Mouse (Mus musculus): ENCODE measurements around the gene Polr2l. TPM values are rescaled to one million over a fixed set of nuclear protein-coding genes. Genes with fewer than 3 reads are reported as not detected.

The Polr2l gene
- polyA plus RNA-seq, 1 experiment from 2014 or later = 68.8 TPM

- no peak for ATAC-seq (ENCODE audit: low FRiP score, low TSS enrichment)
- Histone ChIP-seq H3K4me3 (ENCODE audit: low read length) (peak overlapping the region; percentile 32), H3K4me2 (replicated peaks; ENCODE audit: low read depth, low read length) (peak overlapping the region; percentile 51), H3K9me3 (ENCODE audit: low read length) (no peaks in the 10 kb centered on the region), H3K36me3 (ENCODE audit: insufficient read depth, low read length) (peaks cover 7% of the 10 kb centered on the region; the same call in 1 of the 2 replicates), H3K27me3 (ENCODE audit: insufficient read depth, low read length) (peaks cover 34% of the 10 kb centered on the region), H3K27ac (ENCODE audit: low read length) (peak overlapping the region; percentile 31; the same call in 1 of the 2 replicates), H3K4me1 (ENCODE audit: insufficient read depth, low read length) (peaks cover 57% of the 10 kb centered on the region), H3K9ac (replicated peaks; ENCODE audit: low read length) (peak overlapping the region; percentile 43)
- 29% methylated on average over 12 of the region's 12 CpGs for WGBS
Observed at GRCm38 (mm10) chr7:141463824-141464602, 10.9 kb downstream of the Polr2l start.

- H3K27me3 ChIP-seq (ENCODE audit: insufficient read depth, low read length) = peaks cover 34% of the 10 kb centered on the region
- no peaks in the 10 kb centered on the region for H3K9me3 ChIP-seq (ENCODE audit: low read length)
- H3K36me3 ChIP-seq (ENCODE audit: insufficient read depth, low read length) = peaks cover 11% of the 10 kb centered on the region
- H3K27ac ChIP-seq (ENCODE audit: low read length) = no peak overlapping the region
- peak overlapping the region; percentile 68 for H3K9ac ChIP-seq (replicated peaks; ENCODE audit: low read length)
- ATAC-seq (ENCODE audit: low FRiP score, low TSS enrichment) = no peak
- H3K4me2 ChIP-seq (replicated peaks; ENCODE audit: low read depth, low read length) = peak overlapping the region; percentile 79
- peak overlapping the region; percentile 59 for H3K4me3 ChIP-seq (ENCODE audit: low read length)
- H3K4me1 ChIP-seq (ENCODE audit: insufficient read depth, low read length) = peaks cover 46% of the 10 kb centered on the region
- 10% methylated on average over 5 of the region's 5 CpGs for WGBS
Observed at GRCm38 (mm10) chr7:141462333-141462821, 12.6 kb downstream of the Polr2l start.

GRCm38 (mm10) chr7:141461521-141462332 lies 13.2 kb downstream of the Polr2l start:
- Histone ChIP-seq H3K4me3 (ENCODE audit: low read length) (peak overlapping the region; percentile 59), H3K27me3 (ENCODE audit: insufficient read depth, low read length) (peaks cover 34% of the 10 kb centered on the region), H3K9ac (replicated peaks; ENCODE audit: low read length) (peak overlapping the region; percentile 68), H3K27ac (ENCODE audit: low read length) (no peak overlapping the region), H3K36me3 (ENCODE audit: insufficient read depth, low read length) (peaks cover 11% of the 10 kb centered on the region), H3K9me3 (ENCODE audit: low read length) (no peaks in the 10 kb centered on the region), H3K4me1 (ENCODE audit: insufficient read depth, low read length) (peaks cover 42% of the 10 kb centered on the region), H3K4me2 (replicated peaks; ENCODE audit: low read depth, low read length) (peak overlapping the region; percentile 79)
- 2% methylated on average over 59 of the region's 59 CpGs for WGBS
- no peak for ATAC-seq (ENCODE audit: low FRiP score, low TSS enrichment)

- H3K27ac ChIP-seq (ENCODE audit: low read length) = no peak within 1 kb of the TSS
- no peak for ATAC-seq (ENCODE audit: low FRiP score, low TSS enrichment)
- H3K4me2 ChIP-seq (replicated peaks; ENCODE audit: low read depth, low read length) = peak within 1 kb of the TSS; percentile 79
- H3K4me1 ChIP-seq (ENCODE audit: insufficient read depth, low read length) = peaks cover 45% of the 10 kb centered on the region
- 75% methylated on average over 15 of the region's 15 CpGs for WGBS
- peak within 1 kb of the TSS; percentile 68 for H3K9ac ChIP-seq (replicated peaks; ENCODE audit: low read length)
- H3K9me3 ChIP-seq (ENCODE audit: low read length) = no peaks in the 10 kb centered on the region
- peaks cover 34% of the 10 kb centered on the region for H3K27me3 ChIP-seq (ENCODE audit: insufficient read depth, low read length)
- H3K36me3 ChIP-seq (ENCODE audit: insufficient read depth, low read length) = peaks cover 11% of the 10 kb centered on the region
- peak within 1 kb of the TSS; percentile 59 for H3K4me3 ChIP-seq (ENCODE audit: low read length)
Observed at GRCm38 (mm10) chr7:141460391-141461113, 14.4 kb downstream of the Polr2l start, which contains the start of gene Cracr2b. Gene Cracr2b, plus strand, starts transcription at chr7:141461094.

- H3K4me2 ChIP-seq (replicated peaks; ENCODE audit: low read depth, low read length) = no peak overlapping the region
- no peak overlapping the region for H3K9ac ChIP-seq (replicated peaks; ENCODE audit: low read length)
- peaks cover 28% of the 10 kb centered on the region for H3K27me3 ChIP-seq (ENCODE audit: insufficient read depth, low read length)
- WGBS = 53% methylated on average over 5 of the region's 5 CpGs
- no peak for ATAC-seq (ENCODE audit: low FRiP score, low TSS enrichment)
- no peaks in the 10 kb centered on the region for H3K9me3 ChIP-seq (ENCODE audit: low read length)
- no peak overlapping the region for H3K4me3 ChIP-seq (ENCODE audit: low read length)
- H3K27ac ChIP-seq (ENCODE audit: low read length) = no peak overlapping the region
- peaks cover 39% of the 10 kb centered on the region for H3K4me1 ChIP-seq (ENCODE audit: insufficient read depth, low read length)
- H3K36me3 ChIP-seq (ENCODE audit: insufficient read depth, low read length) = peaks cover 11% of the 10 kb centered on the region
Observed at GRCm38 (mm10) chr7:141460001-141460390, 14.9 kb downstream of the Polr2l start.

- H3K4me3 ChIP-seq (ENCODE audit: low read length) = no peak overlapping the region
- no peak for ATAC-seq (ENCODE audit: low FRiP score, low TSS enrichment)
- peaks cover 37% of the 10 kb centered on the region for H3K4me1 ChIP-seq (ENCODE audit: insufficient read depth, low read length)
- no peak overlapping the region for H3K27ac ChIP-seq (ENCODE audit: low read length)
- peaks cover 11% of the 10 kb centered on the region for H3K36me3 ChIP-seq (ENCODE audit: insufficient read depth, low read length)
- WGBS = 89% methylated on average over 17 of the region's 17 CpGs
- no peak overlapping the region for H3K4me2 ChIP-seq (replicated peaks; ENCODE audit: low read depth, low read length)
- H3K9me3 ChIP-seq (ENCODE audit: low read length) = no peaks in the 10 kb centered on the region
- peaks cover 22% of the 10 kb centered on the region for H3K27me3 ChIP-seq (ENCODE audit: insufficient read depth, low read length)
- no peak overlapping the region for H3K9ac ChIP-seq (replicated peaks; ENCODE audit: low read length)
Observed at GRCm38 (mm10) chr7:141459301-141459711, 15.6 kb downstream of the Polr2l start.

GRCm38 (mm10) chr7:141458661-141459060 lies 16.3 kb downstream of the Polr2l start:
- Histone ChIP-seq H3K4me1 (ENCODE audit: insufficient read depth, low read length) (peaks cover 31% of the 10 kb centered on the region), H3K4me3 (ENCODE audit: low read length) (no peak overlapping the region), H3K9ac (replicated peaks; ENCODE audit: low read length) (no peak overlapping the region), H3K36me3 (ENCODE audit: insufficient read depth, low read length) (peaks cover 11% of the 10 kb centered on the region), H3K9me3 (ENCODE audit: low read length) (no peaks in the 10 kb centered on the region), H3K27ac (ENCODE audit: low read length) (no peak overlapping the region), H3K4me2 (replicated peaks; ENCODE audit: low read depth, low read length) (no peak overlapping the region), H3K27me3 (ENCODE audit: insufficient read depth, low read length) (peaks cover 16% of the 10 kb centered on the region)
- WGBS = 88% methylated on average over 11 of the region's 11 CpGs
- no peak for ATAC-seq (ENCODE audit: low FRiP score, low TSS enrichment)

GRCm38 (mm10) chr7:141457986-141458660 lies 16.8 kb downstream of the Polr2l start:
- H3K4me1 ChIP-seq (ENCODE audit: insufficient read depth, low read length) = peaks cover 29% of the 10 kb centered on the region

GRCm38 (mm10) chr7:141457236-141457635 lies 17.7 kb downstream of the Polr2l start:
- Histone ChIP-seq H3K9ac (replicated peaks; ENCODE audit: low read length) (no peak overlapping the region), H3K36me3 (ENCODE audit: insufficient read depth, low read length) (peaks cover 11% of the 10 kb centered on the region), H3K27me3 (ENCODE audit: insufficient read depth, low read length) (peaks cover 1% of the 10 kb centered on the region; the same call in 1 of the 2 replicates), H3K4me1 (ENCODE audit: insufficient read depth, low read length) (peaks cover 24% of the 10 kb centered on the region), H3K9me3 (ENCODE audit: low read length) (no peaks in the 10 kb centered on the region), H3K27ac (ENCODE audit: low read length) (no peak overlapping the region), H3K4me3 (ENCODE audit: low read length) (no peak overlapping the region), H3K4me2 (replicated peaks; ENCODE audit: low read depth, low read length) (no peak overlapping the region)
- no peak for ATAC-seq (ENCODE audit: low FRiP score, low TSS enrichment)
- WGBS = 93% methylated on average over 14 of the region's 14 CpGs

More at GRCm38 (mm10) chr7:141457986-141458660, 16.8 kb downstream of the Polr2l start:
- Histone ChIP-seq H3K36me3 (ENCODE audit: insufficient read depth, low read length) (peaks cover 11% of the 10 kb centered on the region), H3K4me3 (ENCODE audit: low read length) (no peak overlapping the region), H3K9me3 (ENCODE audit: low read length) (no peaks in the 10 kb centered on the region), H3K4me2 (replicated peaks; ENCODE audit: low read depth, low read length) (no peak overlapping the region), H3K9ac (replicated peaks; ENCODE audit: low read length) (no peak overlapping the region), H3K27me3 (ENCODE audit: insufficient read depth, low read length) (peaks cover 10% of the 10 kb centered on the region), H3K27ac (ENCODE audit: low read length) (no peak overlapping the region)
- ATAC-seq (ENCODE audit: low FRiP score, low TSS enrichment) = no peak
- 76% methylated on average over 15 of the region's 15 CpGs for WGBS

All from kidney, embryonic 16.5 days (tissue).